Mouse (Mus musculus) midbrain, embryonic 11.5 days (tissue): ENCODE data around the gene Scd2. TPM values are rescaled to one million over a fixed set of nuclear protein-coding genes. Genes with fewer than 3 reads are reported as not detected.
"Not testable (repeated sequence)": the region's sequence is repeated elsewhere in the genome, so short reads cannot be mapped to it uniquely, and the experiment has no call there.

Experiments
- ATAC-seq: fragments of 200-750 bp; cut with Nextera tagmentation; 2 replicates; pipeline ENCODE4 v1.8.0; 2017; ENCODE audit warnings: moderate TSS enrichment, moderate library complexity; ENCODE audit not compliant: low FRiP score
- DNase-seq: peaks from one replicate; pipeline ENCODE4 v3.0.0; 2015; ENCODE audit warnings: low spot score; ENCODE audit errors: missing footprints
- H3K27ac ChIP-seq: fragments of 300-500 bp; sonication (generic); 2 replicates; pipeline ENCODE4 v1.5.1; 2014; ENCODE audit warnings: low read depth, low read length
- H3K27me3 ChIP-seq: fragments of 300-500 bp; sonication (generic); 2 replicates; pipeline ENCODE4 v1.6.1; 2014; ENCODE audit warnings: mild to moderate bottlenecking, low read length, moderate library complexity, mixed read lengths; ENCODE audit not compliant: control insufficient read depth, insufficient read depth
- H3K36me3 ChIP-seq: fragments of 300-500 bp; sonication (generic); 2 replicates; pipeline ENCODE4 v1.6.1; 2014; ENCODE audit warnings: mild to moderate bottlenecking, low read length, moderate library complexity, mixed read lengths; ENCODE audit not compliant: control insufficient read depth, insufficient read depth
- H3K4me1 ChIP-seq: fragments of 300-500 bp; sonication (generic); 2 replicates; pipeline ENCODE4 v1.6.1; 2014; ENCODE audit warnings: low read length; ENCODE audit not compliant: control insufficient read depth, insufficient read depth
- H3K4me2 ChIP-seq: fragments of 300-500 bp; sonication (generic); 2 replicates; pipeline ENCODE4 v1.6.1; 2014; ENCODE audit warnings: mild to moderate bottlenecking, moderate library complexity
- H3K4me3 ChIP-seq: fragments of 300-500 bp; sonication (generic); 2 replicates; pipeline ENCODE4 v1.5.1; 2014; ENCODE audit warnings: low read depth, low read length
- H3K9ac ChIP-seq: fragments of 300-500 bp; sonication (generic); 2 replicates; pipeline ENCODE4 v1.6.1; 2014; ENCODE audit warnings: low read length
- H3K9me3 ChIP-seq: fragments of 300-500 bp; sonication (generic); 2 replicates; pipeline ENCODE4 v1.6.1; 2016; ENCODE audit warnings: low read length; ENCODE audit not compliant: control insufficient read depth
- WGBS: fragments of 180-500 bp; shearing (Covaris S2); extraction: QIAGEN DNeasy Blood & Tissue Kit; methylation state at CpG from one replicate; pipeline ENCODE4 v1.1.7; 2014; 5-methylcytosine and 5-hydroxymethylcytosine counted together
- polyA plus RNA-seq: library from polyadenylated mRNA; unstranded; fragments of >200 nt; fragmentation: Nextera tagmentation; extraction: Ambion mirVana; gene quantifications from 2 replicates; pipeline ENCODE4 v1.2.1, GENCODE M21; 2014

The Scd2 gene
- polyA plus RNA-seq, 1 experiment from 2014 or later = 353 TPM

DNA sequence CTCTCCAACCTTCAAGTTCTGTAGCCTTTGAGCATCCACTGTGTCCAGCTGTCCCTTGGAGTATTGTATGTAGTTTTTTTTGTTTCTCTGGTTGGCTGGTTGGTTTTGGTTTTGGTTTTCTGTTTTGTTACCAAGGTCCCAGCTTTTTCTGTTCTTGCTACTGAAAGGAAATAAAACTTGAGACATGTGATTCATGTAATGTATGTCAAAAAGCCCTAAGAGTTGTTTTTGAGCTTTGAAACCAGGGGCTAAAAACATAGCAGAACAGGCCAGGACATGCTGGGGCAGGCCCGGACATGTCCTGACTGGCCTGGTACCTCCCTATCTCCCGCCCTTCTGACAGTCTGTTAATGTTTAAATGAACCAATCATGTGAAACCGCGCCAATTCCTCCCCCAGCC is 39.4 kb upstream of the Scd2 start:
- H3K4me1 ChIP-seq, DNase-seq: not testable (repeated sequence)

DNA sequence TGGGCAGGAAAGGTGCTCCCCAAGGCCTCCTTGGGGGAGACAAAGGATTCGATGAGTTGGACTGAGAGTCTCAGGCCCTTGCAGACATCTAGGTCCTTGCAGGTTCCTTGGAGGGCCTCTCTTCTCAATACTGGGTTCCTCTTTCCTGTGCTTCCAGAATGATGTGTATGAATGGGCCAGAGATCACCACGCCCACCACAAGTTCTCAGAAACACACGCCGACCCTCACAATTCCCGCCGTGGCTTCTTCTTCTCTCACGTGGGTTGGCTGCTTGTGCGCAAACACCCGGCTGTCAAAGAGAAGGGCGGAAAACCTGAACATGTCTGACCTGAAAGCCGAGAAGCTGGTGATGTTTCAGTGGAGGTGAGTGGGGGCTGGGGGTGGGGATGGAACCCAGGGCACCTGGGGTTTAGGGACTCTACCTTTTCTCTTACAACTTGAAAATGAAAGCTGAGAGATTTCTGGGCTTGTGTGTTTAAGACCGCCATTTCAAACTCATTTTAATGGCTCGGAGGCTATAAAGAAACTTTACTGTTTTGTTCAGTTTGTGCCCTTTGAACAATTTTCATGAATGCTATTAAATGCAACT is 36.0 kb upstream of the Scd2 start:
- ATAC-seq (no peak), DNase-seq (no peak)
- no peak overlapping the region for H3K9ac ChIP-seq
- no peaks in the 10 kb centered on the region for H3K36me3 ChIP-seq
- H3K4me3 ChIP-seq = no peak overlapping the region
- no peak overlapping the region for H3K27ac ChIP-seq
- 90% methylated on average over 8 of the region's 13 CpGs for WGBS
- no peaks in the 10 kb centered on the region for H3K9me3 ChIP-seq
- H3K27me3 ChIP-seq = no peaks in the 10 kb centered on the region
- no peak overlapping the region for H3K4me2 ChIP-seq
- H3K4me1 ChIP-seq = no peaks in the 10 kb centered on the region

More for the DNA sequence above, 39.4 kb upstream of the Scd2 start:
- H3K4me2 ChIP-seq, H3K36me3 ChIP-seq, H3K27me3 ChIP-seq, H3K9me3 ChIP-seq, H3K4me3 ChIP-seq, ATAC-seq, H3K27ac ChIP-seq, H3K9ac ChIP-seq: not testable (repeated sequence)
- 94% methylated on average over 4 of the region's 4 CpGs for WGBS

- Histone ChIP-seq H3K4me2 (no peak overlapping the region), H3K27me3 (no peaks in the 10 kb centered on the region), H3K9ac (no peak overlapping the region), H3K27ac (no peak overlapping the region), H3K36me3 (no peaks in the 10 kb centered on the region), H3K4me3 (no peak overlapping the region), H3K4me1 (no peaks in the 10 kb centered on the region), H3K9me3 (no peaks in the 10 kb centered on the region)
- WGBS = 78% methylated on average over 4 of the region's 4 CpGs
- no peak for ATAC-seq
- peak; percentile 37 for DNase-seq
Observed at GRCm38 (mm10) chr19:44259484-44259883, 34.0 kb upstream of the Scd2 start.

DNA sequence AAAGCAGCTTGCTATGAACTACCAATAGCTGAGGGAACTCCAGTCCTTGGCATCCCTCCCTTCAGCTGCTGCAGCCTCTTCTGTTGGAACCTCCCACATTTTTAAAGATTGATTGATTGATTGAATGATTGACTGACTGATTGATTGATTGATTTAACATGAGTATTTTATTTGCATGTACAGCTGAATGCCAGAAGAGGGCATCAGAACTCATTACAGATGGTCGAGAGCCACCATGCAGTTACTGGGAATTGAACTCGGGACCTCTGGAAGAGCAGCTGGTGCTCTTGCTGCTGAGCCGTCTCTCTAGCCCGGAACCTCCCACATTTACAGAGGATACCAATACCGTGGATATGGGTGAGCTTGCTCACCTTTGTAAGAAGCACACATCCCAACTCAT is 33.0 kb upstream of the Scd2 start:
- WGBS = 78% methylated on average over 5 of the region's 5 CpGs
- Histone ChIP-seq H3K4me2 (no peak overlapping the region), H3K36me3 (no peaks in the 10 kb centered on the region), H3K9ac (no peak overlapping the region), H3K9me3 (no peaks in the 10 kb centered on the region), H3K27me3 (no peaks in the 10 kb centered on the region), H3K27ac (no peak overlapping the region), H3K4me1 (no peaks in the 10 kb centered on the region), H3K4me3 (no peak overlapping the region)
- ATAC-seq (no peak), DNase-seq (peak; percentile 68)

DNA sequence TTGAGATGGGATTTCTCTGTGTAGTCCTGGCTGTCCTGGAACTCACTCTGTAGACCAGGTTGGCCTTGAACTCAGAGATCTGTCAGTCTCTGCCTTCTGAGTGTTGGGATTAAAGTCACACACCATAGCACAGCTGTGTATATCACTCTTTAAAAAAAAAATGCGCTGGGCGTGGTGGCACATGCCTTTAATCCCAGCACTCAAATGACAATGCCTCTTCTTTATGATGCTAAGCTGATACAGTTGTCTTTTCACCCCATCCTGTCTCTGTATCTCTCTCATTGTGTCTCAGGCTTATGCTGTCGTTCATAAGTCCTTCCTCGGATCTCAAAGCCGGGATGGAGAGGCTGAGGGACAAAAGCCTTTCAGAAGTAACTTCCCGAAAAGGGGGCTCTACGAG is 31.7 kb upstream of the Scd2 start:
- Histone ChIP-seq H3K27ac (no peak overlapping the region), H3K36me3 (no peaks in the 10 kb centered on the region), H3K9me3 (no peaks in the 10 kb centered on the region), H3K4me3 (no peak overlapping the region), H3K4me2 (no peak overlapping the region), H3K9ac (no peak overlapping the region), H3K27me3 (no peaks in the 10 kb centered on the region), H3K4me1 (peaks cover 8% of the 10 kb centered on the region)
- WGBS = 61% methylated on average over 7 of the region's 7 CpGs
- ATAC-seq (no peak), DNase-seq (no peak)

GRCm38 (mm10) chr19:44263581-44263980 is 29.9 kb upstream of the Scd2 start:
- H3K4me1 ChIP-seq = peaks cover 11% of the 10 kb centered on the region
- no peaks in the 10 kb centered on the region for H3K36me3 ChIP-seq
- DNase-seq (no peak), ATAC-seq (no peak)
- no peak overlapping the region for H3K9ac ChIP-seq
- H3K9me3 ChIP-seq = no peaks in the 10 kb centered on the region
- H3K27ac ChIP-seq = no peak overlapping the region
- no peak overlapping the region for H3K4me3 ChIP-seq
- 91% methylated on average over 3 of the region's 3 CpGs for WGBS
- H3K27me3 ChIP-seq = no peaks in the 10 kb centered on the region
- H3K4me2 ChIP-seq = no peak overlapping the region

GRCm38 (mm10) chr19:44264226-44264625 is 29.2 kb upstream of the Scd2 start:
- Histone ChIP-seq H3K4me3 (no peak overlapping the region), H3K9me3 (no peaks in the 10 kb centered on the region), H3K27me3 (no peaks in the 10 kb centered on the region), H3K27ac (no peak overlapping the region), H3K9ac (no peak overlapping the region), H3K4me1 (peaks cover 11% of the 10 kb centered on the region), H3K4me2 (no peak overlapping the region), H3K36me3 (no peaks in the 10 kb centered on the region)
- WGBS = 78% methylated on average over 9 of the region's 9 CpGs
- ATAC-seq (no peak), DNase-seq (no peak)

- ATAC-seq = no peak
- H3K4me1 ChIP-seq = peaks cover 11% of the 10 kb centered on the region
- H3K4me2 ChIP-seq = no peak overlapping the region
- H3K9me3 ChIP-seq = no peaks in the 10 kb centered on the region
- H3K9ac ChIP-seq = no peak overlapping the region
- 57% methylated on average over 7 of the region's 7 CpGs for WGBS
- peak; percentile 76 for DNase-seq
- no peaks in the 10 kb centered on the region for H3K27me3 ChIP-seq
- H3K4me3 ChIP-seq = no peak overlapping the region
- no peak overlapping the region for H3K27ac ChIP-seq
- no peaks in the 10 kb centered on the region for H3K36me3 ChIP-seq
Observed at GRCm38 (mm10) chr19:44265300-44265699, 28.2 kb upstream of the Scd2 start.

DNA sequence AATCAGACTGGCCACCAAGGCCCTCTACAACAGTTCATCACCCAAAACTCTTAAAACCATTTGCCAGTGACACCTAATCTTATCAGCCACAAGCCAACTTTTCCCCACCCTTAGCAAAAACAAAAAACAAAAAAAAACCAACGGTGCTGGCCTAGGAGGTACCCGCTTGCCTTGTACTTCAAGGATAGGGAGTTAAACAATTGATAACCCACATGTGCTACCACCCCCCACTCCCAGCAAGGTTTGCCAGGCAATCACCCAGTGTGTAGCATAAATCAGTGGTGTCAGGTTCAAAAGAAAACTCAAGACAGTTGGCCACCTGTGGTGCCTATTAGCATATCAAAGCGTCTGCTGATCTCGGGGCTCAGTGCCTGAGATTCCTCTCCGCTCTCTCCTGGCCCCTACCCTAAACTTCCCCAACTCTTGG is 27.6 kb upstream of the Scd2 start:
- Histone ChIP-seq H3K9ac (no peak overlapping the region), H3K4me2 (peak overlapping the region; percentile 79; the same call in 1 of the 2 replicates), H3K4me3 (no peak overlapping the region), H3K27ac (peak overlapping the region; percentile 4; the same call in 1 of the 2 replicates), H3K4me1 (peaks cover 11% of the 10 kb centered on the region), H3K27me3 (no peaks in the 10 kb centered on the region), H3K9me3 (no peaks in the 10 kb centered on the region), H3K36me3 (no peaks in the 10 kb centered on the region)
- ATAC-seq = no peak
- no peak for DNase-seq
- WGBS = 16% methylated on average over 5 of the region's 5 CpGs
